Mouse (Mus musculus) kidney, postnatal 0 days (tissue): ENCODE results near the gene Coq2. TPM values are rescaled to one million over a fixed set of nuclear protein-coding genes. Genes with fewer than 3 reads are reported as not detected.

Experiments
- ATAC-seq: fragments of 200-750 bp; cut with Nextera tagmentation; replicated peaks from 2 replicates; pipeline ENCODE4 v1.8.0; 2017; ENCODE audit warnings: low read depth, moderate number of reproducible peaks, moderate TSS enrichment, moderate library complexity; ENCODE audit not compliant: low FRiP score
- DNase-seq: peaks from one replicate; pipeline ENCODE4 v3.0.0-alpha.2; 2016; ENCODE audit warnings: low spot score
- H3K27ac ChIP-seq: fragments of 300-500 bp; sonication (generic); 2 replicates; pipeline ENCODE4 v1.5.1; 2014; ENCODE audit warnings: mild to moderate bottlenecking
- H3K27me3 ChIP-seq: fragments of 300-500 bp; sonication (generic); 2 replicates; pipeline ENCODE4 v1.6.1; 2014; ENCODE audit warnings: low read length, mixed read lengths; ENCODE audit not compliant: insufficient read depth
- H3K36me3 ChIP-seq: fragments of 300-500 bp; sonication (generic); 2 replicates; pipeline ENCODE4 v1.6.1; 2014; ENCODE audit warnings: low read length, mixed read lengths; ENCODE audit not compliant: insufficient read depth
- H3K4me1 ChIP-seq: fragments of 300-500 bp; sonication (generic); replicated peaks from 2 replicates; pipeline ENCODE4 v1.6.1; 2014; ENCODE audit warnings: antibody characterized with exemption, low read length, mixed read lengths; ENCODE audit not compliant: insufficient read depth
- H3K4me2 ChIP-seq: fragments of 300-500 bp; sonication (generic); 2 replicates; pipeline ENCODE4 v1.6.1; 2014; ENCODE audit warnings: mild to moderate bottlenecking, low read length, moderate library complexity, mixed read lengths
- H3K4me3 ChIP-seq: fragments of 300-500 bp; sonication (generic); replicated peaks from 2 replicates; pipeline ENCODE4 v1.5.1; 2014; ENCODE audit warnings: low read depth, low read length
- H3K9ac ChIP-seq: fragments of 300-500 bp; sonication (generic); 2 replicates; pipeline ENCODE4 v1.6.1; 2014; ENCODE audit warnings: low read depth, low read length
- H3K9me3 ChIP-seq: fragments of 300-500 bp; sonication (generic); replicated peaks from 2 replicates; pipeline ENCODE4 v1.6.1; 2016; ENCODE audit warnings: low read length, inconsistent platforms, mixed read lengths
- CTCF ChIP-seq: IDR thresholded peaks from 2 replicates; pipeline ENCODE4 v1.5.1; 2016; ENCODE audit warnings: antibody characterized with exemption, low read depth, mild to moderate bottlenecking, moderate library complexity
- WGBS: fragments of 180-500 bp; shearing (Covaris S2); extraction: QIAGEN DNeasy Blood & Tissue Kit; methylation state at CpG from one replicate; pipeline ENCODE4 v1.1.7; 2014; 5-methylcytosine and 5-hydroxymethylcytosine counted together
- polyA plus RNA-seq: library from polyadenylated mRNA; unstranded; fragments of >200 nt; fragmentation: Nextera tagmentation; extraction: Ambion mirVana; gene quantifications from 2 replicates; pipeline ENCODE4 v1.2.1, GENCODE M21; 2015

Gene Coq2
- polyA plus RNA-seq, 1 experiment from 2014 or later = 64.6 TPM

GRCm38 (mm10) chr5:100706675-100707074 lies 31.7 kb upstream of the Coq2 start:
- no peak overlapping the region for H3K4me3 ChIP-seq
- H3K4me2 ChIP-seq = no peak overlapping the region
- no peak overlapping the region for H3K27ac ChIP-seq
- 37% methylated on average over 8 of the region's 8 CpGs for WGBS
- ATAC-seq = peak; percentile 40; the same call in 1 of the 2 replicates
- H3K9ac ChIP-seq = no peak overlapping the region
- no peaks in the 10 kb centered on the region for H3K9me3 ChIP-seq
- no peaks in the 10 kb centered on the region for H3K4me1 ChIP-seq
- DNase-seq = peak; percentile 12
- no peak for TF ChIP-seq CTCF
- no peaks in the 10 kb centered on the region for H3K36me3 ChIP-seq
- no peaks in the 10 kb centered on the region for H3K27me3 ChIP-seq

GRCm38 (mm10) chr5:100704272-100704671 lies 29.3 kb upstream of the Coq2 start:
- 91% methylated on average over 2 of the region's 2 CpGs for WGBS
- peak; percentile 25; the same call in 1 of the 2 replicates for TF ChIP-seq CTCF
- no peak overlapping the region for H3K9ac ChIP-seq
- no peaks in the 10 kb centered on the region for H3K27me3 ChIP-seq
- ATAC-seq = no peak
- H3K4me2 ChIP-seq = no peak overlapping the region
- no peaks in the 10 kb centered on the region for H3K9me3 ChIP-seq
- H3K36me3 ChIP-seq = no peaks in the 10 kb centered on the region
- H3K27ac ChIP-seq = no peak overlapping the region
- DNase-seq = no peak
- H3K4me1 ChIP-seq = no peaks in the 10 kb centered on the region
- H3K4me3 ChIP-seq = no peak overlapping the region

- no peak overlapping the region for H3K4me3 ChIP-seq
- no peaks in the 10 kb centered on the region for H3K27me3 ChIP-seq
- WGBS = 88% methylated on average over 3 of the region's 3 CpGs
- no peaks in the 10 kb centered on the region for H3K36me3 ChIP-seq
- DNase-seq (no peak), ATAC-seq (no peak)
- TF ChIP-seq CTCF = no peak
- no peaks in the 10 kb centered on the region for H3K9me3 ChIP-seq
- H3K9ac ChIP-seq = no peak overlapping the region
- H3K4me2 ChIP-seq = no peak overlapping the region
- H3K4me1 ChIP-seq = no peaks in the 10 kb centered on the region
- no peak overlapping the region for H3K27ac ChIP-seq
Measured at GRCm38 (mm10) chr5:100702325-100702724, 27.4 kb upstream of the Coq2 start.

- DNase-seq = no peak
- ATAC-seq = no peak
- Histone ChIP-seq H3K9me3 (no peaks in the 10 kb centered on the region), H3K27me3 (no peaks in the 10 kb centered on the region), H3K4me3 (no peak overlapping the region), H3K4me1 (no peaks in the 10 kb centered on the region), H3K9ac (no peak overlapping the region), H3K27ac (no peak overlapping the region), H3K4me2 (no peak overlapping the region), H3K36me3 (no peaks in the 10 kb centered on the region)
- WGBS = 84% methylated on average over 13 of the region's 13 CpGs
- TF ChIP-seq CTCF = no peak
Measured at GRCm38 (mm10) chr5:100700861-100701620, 26.1 kb upstream of the Coq2 start.

- Histone ChIP-seq H3K4me2 (no peak overlapping the region), H3K4me3 (no peak overlapping the region), H3K4me1 (no peaks in the 10 kb centered on the region), H3K27me3 (no peaks in the 10 kb centered on the region), H3K36me3 (no peaks in the 10 kb centered on the region), H3K9me3 (no peaks in the 10 kb centered on the region), H3K9ac (no peak overlapping the region), H3K27ac (no peak overlapping the region)
- no peak for DNase-seq
- ATAC-seq = no peak
- WGBS = 53% methylated on average over 2 of the region's 2 CpGs
- no peak for TF ChIP-seq CTCF
Measured at GRCm38 (mm10) chr5:100697886-100698285, 22.9 kb upstream of the Coq2 start.

- Histone ChIP-seq H3K9ac (no peak overlapping the region), H3K4me3 (no peak overlapping the region), H3K36me3 (no peaks in the 10 kb centered on the region), H3K9me3 (no peaks in the 10 kb centered on the region), H3K27ac (no peak overlapping the region), H3K4me2 (no peak overlapping the region), H3K27me3 (no peaks in the 10 kb centered on the region), H3K4me1 (no peaks in the 10 kb centered on the region)
- ATAC-seq (no peak), DNase-seq (no peak)
- TF ChIP-seq CTCF = no peak
- WGBS = 66% methylated on average over 2 of the region's 2 CpGs
Measured at GRCm38 (mm10) chr5:100697398-100697797, 22.5 kb upstream of the Coq2 start.
